Mouse (Mus musculus) ES-Bruce4 (cell line): Measurements from ENCODE around the gene Ddc.

Experiments
- CTCF ChIP-seq: IDR thresholded peaks from one replicate; pipeline ENCODE4 v1.8.1; 2011; ENCODE audit warnings: low read depth, low read length
- POLR2A ChIP-seq: IDR thresholded peaks from one replicate; pipeline ENCODE4 v1.8.1; 2011; ENCODE audit warnings: low read length; ENCODE audit not compliant: insufficient read depth

- TF ChIP-seq CTCF (no peak), POLR2A (no peak)
Observed at GRCm38 (mm10) chr11:11864446-11865101, 33.4 kb downstream of the Ddc start.
